ENCODE assay signal across 8 mouse cellular contexts in the genomic region with DNA sequence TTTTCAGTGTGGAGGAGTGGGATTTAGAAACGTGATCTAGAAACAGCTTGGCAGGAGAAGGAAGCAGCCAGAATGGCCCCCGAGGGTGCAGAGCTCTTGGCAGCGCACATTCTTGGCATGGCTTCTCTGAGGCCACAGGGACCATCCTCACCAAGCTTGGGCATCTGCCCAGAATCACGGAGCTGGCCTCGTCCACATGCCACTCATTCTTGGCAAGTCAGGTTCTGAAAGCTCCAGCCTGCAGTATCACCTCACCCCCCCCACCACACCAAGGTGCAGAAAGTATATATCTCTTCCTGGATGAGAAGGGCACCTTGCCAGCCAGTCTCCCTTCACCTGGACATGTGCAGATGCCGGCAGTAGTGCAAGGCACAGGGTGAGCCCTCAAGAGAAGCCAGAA.
DNase-seq lines count a peak whose midpoint lies in the region; ATAC-seq and TF ChIP-seq lines count a peak whose summit lies in the region.

No protein-coding gene starts in this region.

- no peaks in the 10 kb centered on the region for H3K9me3 ChIP-seq in neural tube, embryonic 13.5 days
- H3K9me3 ChIP-seq in heart, embryonic 15.5 days (replicated peaks) = no peaks in the 10 kb centered on the region
- H3K9me3 ChIP-seq in limb, embryonic 15.5 days = no peaks in the 10 kb centered on the region

- peak; percentile 43; the same call in 1 of the 2 replicates for ATAC-seq in neural tube, embryonic 13.5 days (ENCODE audit: low read depth)
- peak; percentile 75; the same call in 1 of the 2 replicates for ATAC-seq in heart, embryonic 15.5 days (replicated peaks; ENCODE audit: insufficient number of reproducible peaks, insufficient read depth, low FRiP score, low read depth)
- ATAC-seq in limb, embryonic 15.5 days (ENCODE audit: insufficient number of reproducible peaks, low FRiP score, low TSS enrichment, low read depth) = peak; percentile 38; the same call in 1 of the 2 replicates

- no peaks in the 10 kb centered on the region for H3K36me3 ChIP-seq in neural tube, embryonic 13.5 days
- H3K36me3 ChIP-seq in heart, embryonic 15.5 days = no peaks in the 10 kb centered on the region
- no peaks in the 10 kb centered on the region for H3K36me3 ChIP-seq in limb, embryonic 15.5 days

- peak; percentile 35 for DNase-seq in gastrocnemius, adult 2 months
- no peak for DNase-seq in gastrocnemius, postnatal 25 days
- no peak for DNase-seq in neural tube, embryonic 10.5 days (ENCODE audit: extremely low spot score, low spot score)
- DNase-seq in embryo, embryonic 10.5 days (ENCODE audit: low spot score) = no peak
- DNase-seq in retina, embryonic 14.5 days (ENCODE audit: low spot score) = no peak

- intact Hi-C loops in gastrocnemius, adult 2 months (cut with DNase I) = no loop called here

- TF ChIP-seq CTCF in gastrocnemius, adult 2 months (IDR thresholded peaks at IDR 0.05) = no peak

- H3K4me3 ChIP-seq in gastrocnemius, adult 2 months = no peak overlapping the region
- H3K4me3 ChIP-seq in neural tube, embryonic 13.5 days = no peak overlapping the region
- no peak overlapping the region for H3K4me3 ChIP-seq in heart, embryonic 15.5 days
- no peak overlapping the region for H3K4me3 ChIP-seq in limb, embryonic 15.5 days

- no peak overlapping the region for H3K27ac ChIP-seq in gastrocnemius, adult 2 months
- H3K27ac ChIP-seq in neural tube, embryonic 13.5 days (replicated peaks) = no peak overlapping the region
- peak overlapping the region; percentile 10; the same call in 1 of the 2 replicates for H3K27ac ChIP-seq in heart, embryonic 15.5 days
- H3K27ac ChIP-seq in limb, embryonic 15.5 days = peak overlapping the region; percentile 54

- H3K9ac ChIP-seq in neural tube, embryonic 13.5 days = no peak overlapping the region
- H3K9ac ChIP-seq in heart, embryonic 15.5 days = no peak overlapping the region
- H3K9ac ChIP-seq in limb, embryonic 15.5 days = no peak overlapping the region

- H3K27me3 ChIP-seq in neural tube, embryonic 13.5 days = no peaks in the 10 kb centered on the region
- no peaks in the 10 kb centered on the region for H3K27me3 ChIP-seq in heart, embryonic 15.5 days
- no peaks in the 10 kb centered on the region for H3K27me3 ChIP-seq in limb, embryonic 15.5 days

- H3K4me2 ChIP-seq in neural tube, embryonic 13.5 days = no peak overlapping the region
- peak overlapping the region; percentile 1; the same call in 1 of the 2 replicates for H3K4me2 ChIP-seq in heart, embryonic 15.5 days
- 0 out of 2 replicates have a peak overlapping the region, but pooled peaks have one; percentile 5 for H3K4me2 ChIP-seq in limb, embryonic 15.5 days

- 52% methylated on average over 6 of the region's 6 CpGs for WGBS in neural tube, embryonic 13.5 days
- WGBS in heart, embryonic 15.5 days = 17% methylated on average over 6 of the region's 6 CpGs
- 19% methylated on average over 6 of the region's 6 CpGs for WGBS in limb, embryonic 15.5 days

- no peaks in the 10 kb centered on the region for H3K4me1 ChIP-seq in neural tube, embryonic 13.5 days (replicated peaks)
- H3K4me1 ChIP-seq in heart, embryonic 15.5 days (replicated peaks) = peaks cover 8% of the 10 kb centered on the region; the same call in 1 of the 2 replicates
- peaks cover 13% of the 10 kb centered on the region for H3K4me1 ChIP-seq in limb, embryonic 15.5 days

Comparison
In these comparisons a context has a peak if more than half of its experiments do, and no peak if none do; other contexts are left out.
1. H3K27ac ChIP-seq: peak in heart, embryonic 15.5 days (single experiment) and limb, embryonic 15.5 days (single experiment); none in gastrocnemius, adult 2 months (single experiment) and neural tube, embryonic 13.5 days (single experiment).
2. Peak in every context shown above with its lines, with median percentiles within 50 percentile points of each other: ATAC-seq.